Mouse (Mus musculus) stomach, embryonic 15.5 days (tissue): Measurements from ENCODE around the gene Rab11b. TPM values are rescaled to one million over a fixed set of nuclear protein-coding genes. Genes with fewer than 3 reads are reported as not detected.
"Not testable (repeated sequence)": the region's sequence is repeated elsewhere in the genome, so short reads cannot be mapped to it uniquely, and the experiment has no call there.

Experiments used
- ATAC-seq: fragments of 200-750 bp; cut with Nextera tagmentation; 2 replicates; pipeline ENCODE4 v1.8.0; 2017; ENCODE audit warnings: low read depth, moderate number of reproducible peaks, moderate TSS enrichment; ENCODE audit not compliant: insufficient read depth, low FRiP score
- H3K27ac ChIP-seq: fragments of 300-500 bp; sonication (generic); 2 replicates; pipeline ENCODE4 v1.5.1; 2015; ENCODE audit warnings: mild to moderate bottlenecking, inconsistent platforms
- H3K27me3 ChIP-seq: fragments of 300-500 bp; sonication (generic); replicated peaks from 2 replicates; pipeline ENCODE4 v1.6.1; 2015; ENCODE audit warnings: inconsistent platforms
- H3K36me3 ChIP-seq: fragments of 300-500 bp; sonication (generic); 2 replicates; pipeline ENCODE4 v1.6.1; 2015; ENCODE audit warnings: inconsistent platforms
- H3K4me1 ChIP-seq: fragments of 300-500 bp; sonication (generic); 2 replicates; pipeline ENCODE4 v1.6.1; 2015; ENCODE audit warnings: inconsistent platforms
- H3K4me2 ChIP-seq: fragments of 300-500 bp; sonication (generic); 2 replicates; pipeline ENCODE4 v1.6.1; 2015; ENCODE audit warnings: mild to moderate bottlenecking, inconsistent platforms
- H3K4me3 ChIP-seq: fragments of 300-500 bp; sonication (generic); replicated peaks from 2 replicates; pipeline ENCODE4 v1.5.1; 2015; ENCODE audit warnings: inconsistent platforms
- H3K9ac ChIP-seq: fragments of 300-500 bp; sonication (generic); 2 replicates; pipeline ENCODE4 v1.6.1; 2015; ENCODE audit warnings: inconsistent platforms
- H3K9me3 ChIP-seq: fragments of 300-500 bp; sonication (generic); 2 replicates; pipeline ENCODE4 v1.6.1; 2016; ENCODE audit warnings: inconsistent platforms
- WGBS: fragments of 180-500 bp; shearing (Covaris S2); methylation state at CpG from one replicate; pipeline ENCODE4 v1.1.7; 2015; 5-methylcytosine and 5-hydroxymethylcytosine counted together
- polyA plus RNA-seq: library from polyadenylated mRNA; unstranded; fragments of >200 nt; fragmentation: Nextera tagmentation; extraction: Ambion mirVana; gene quantifications from 2 replicates; pipeline ENCODE4 v1.2.1, GENCODE M21; 2015

The Rab11b gene
- polyA plus RNA-seq, 1 experiment from 2014 or later, result 249 TPM

GRCm38 (mm10) chr17:33759767-33760254 is 519 bp downstream of the Rab11b start:
- no peaks in the 10 kb centered on the region for H3K36me3 ChIP-seq
- H3K9ac ChIP-seq, result peak overlapping the region; percentile 93
- 1% methylated on average over 38 of the region's 38 CpGs for WGBS
- peak; percentile 76 for ATAC-seq
- H3K27me3 ChIP-seq, result no peaks in the 10 kb centered on the region
- peak overlapping the region; percentile 75 for H3K4me2 ChIP-seq
- H3K27ac ChIP-seq, result peak overlapping the region; percentile 100
- H3K9me3 ChIP-seq, result no peaks in the 10 kb centered on the region
- peaks cover 34% of the 10 kb centered on the region; the same call in 1 of the 2 replicates for H3K4me1 ChIP-seq
- H3K4me3 ChIP-seq, result peak overlapping the region; percentile 77

DNA sequence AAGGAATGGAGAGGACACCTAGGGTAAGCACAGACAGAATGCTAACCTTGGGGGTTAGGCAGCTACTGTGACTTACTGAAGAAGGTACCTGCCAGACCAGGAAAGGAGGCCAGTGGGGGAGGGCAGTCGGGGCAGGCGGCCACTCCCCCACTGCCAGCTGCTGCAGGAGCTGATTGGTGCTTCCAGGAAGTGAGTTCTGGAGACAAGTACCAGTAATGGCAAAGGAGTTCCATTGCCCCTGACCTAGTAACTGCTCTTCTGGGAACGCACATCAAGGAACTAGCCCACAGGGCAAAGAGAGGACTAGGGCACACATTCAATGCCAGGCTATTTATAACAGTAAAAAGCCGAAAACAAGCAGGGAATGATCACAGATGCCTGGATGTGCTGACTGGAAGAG is 3.1 kb downstream of the Rab11b start:
- Histone ChIP-seq H3K27ac (no peak overlapping the region), H3K9me3 (no peaks in the 10 kb centered on the region), H3K27me3 (no peaks in the 10 kb centered on the region), H3K4me3 (no peak overlapping the region), H3K36me3 (no peaks in the 10 kb centered on the region), H3K4me2 (no peak overlapping the region), H3K4me1 (peaks cover 34% of the 10 kb centered on the region; the same call in 1 of the 2 replicates), H3K9ac (no peak overlapping the region)
- no peak for ATAC-seq
- 69% methylated on average over 4 of the region's 4 CpGs for WGBS

- H3K4me3 ChIP-seq, result no peak overlapping the region
- no peak overlapping the region for H3K9ac ChIP-seq
- no peak for ATAC-seq
- no peak overlapping the region; the same call in 1 of the 2 replicates for H3K4me2 ChIP-seq
- peaks cover 34% of the 10 kb centered on the region; the same call in 1 of the 2 replicates for H3K4me1 ChIP-seq
- WGBS, result 86% methylated on average over 3 of the region's 3 CpGs
- no peaks in the 10 kb centered on the region for H3K9me3 ChIP-seq
- no peak overlapping the region for H3K27ac ChIP-seq
- H3K27me3 ChIP-seq, result no peaks in the 10 kb centered on the region
- H3K36me3 ChIP-seq, result no peaks in the 10 kb centered on the region
Measured at GRCm38 (mm10) chr17:33756108-33756790, 4.1 kb downstream of the Rab11b start.

DNA sequence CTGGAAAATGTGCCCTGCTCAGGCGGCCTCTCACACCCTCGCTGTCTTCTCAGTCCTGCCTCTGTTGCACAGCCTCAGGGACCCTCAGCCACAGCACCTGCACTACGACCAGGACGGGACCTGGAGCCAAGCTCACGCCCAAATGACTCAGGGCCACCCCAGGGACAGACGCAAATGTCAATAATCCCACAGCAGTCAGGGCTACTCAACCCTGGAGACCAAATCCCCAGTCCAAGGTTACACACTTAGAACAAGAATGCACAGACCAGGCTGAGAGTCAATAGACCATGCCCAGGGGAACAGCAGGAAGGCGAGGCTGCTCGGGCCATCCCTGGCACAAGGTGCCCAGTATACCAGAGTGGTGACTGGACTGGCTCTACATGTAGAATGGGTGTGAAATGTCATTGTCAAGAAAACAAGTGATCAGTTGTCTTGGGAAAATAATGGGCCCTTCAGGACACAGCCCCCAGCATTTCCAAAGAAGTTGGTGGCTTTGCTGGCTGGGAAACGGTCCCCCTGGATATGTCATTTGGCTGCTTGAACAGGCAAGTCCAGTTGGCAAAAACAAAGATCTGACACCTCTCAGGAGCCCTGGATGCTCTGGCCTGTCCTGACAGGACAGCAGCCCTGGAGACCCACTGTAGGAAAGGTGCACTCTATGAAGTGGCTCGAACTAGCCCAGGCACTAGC is 4.8 kb downstream of the Rab11b start:
- Histone ChIP-seq H3K4me1 (peaks cover 34% of the 10 kb centered on the region; the same call in 1 of the 2 replicates), H3K4me2 (no peak overlapping the region; the same call in 1 of the 2 replicates), H3K4me3 (no peak overlapping the region), H3K36me3 (no peaks in the 10 kb centered on the region), H3K27me3 (no peaks in the 10 kb centered on the region), H3K27ac (0 out of 2 replicates have a peak overlapping the region, but pooled peaks have one; percentile 33), H3K9me3 (no peaks in the 10 kb centered on the region), H3K9ac (no peak overlapping the region)
- no peak for ATAC-seq
- WGBS, result 71% methylated on average over 10 of the region's 10 CpGs

- H3K27me3 ChIP-seq, result no peaks in the 10 kb centered on the region
- H3K9ac ChIP-seq, result no peak overlapping the region
- no peaks in the 10 kb centered on the region for H3K36me3 ChIP-seq
- H3K4me3 ChIP-seq, result no peak overlapping the region
- ATAC-seq, result no peak
- no peak overlapping the region for H3K4me2 ChIP-seq
- H3K9me3 ChIP-seq, result no peaks in the 10 kb centered on the region
- H3K27ac ChIP-seq, result no peak overlapping the region
- WGBS, result 75% methylated on average over 1 of the region's 1 CpGs
- H3K4me1 ChIP-seq, result peaks cover 34% of the 10 kb centered on the region; the same call in 1 of the 2 replicates
Measured at GRCm38 (mm10) chr17:33754656-33755055, 5.7 kb downstream of the Rab11b start.

- H3K9me3 ChIP-seq, result no peaks in the 10 kb centered on the region
- H3K4me1 ChIP-seq, result peaks cover 17% of the 10 kb centered on the region; the same call in 1 of the 2 replicates
- H3K36me3 ChIP-seq, result peaks cover 17% of the 10 kb centered on the region
- no peak overlapping the region for H3K9ac ChIP-seq
- 88% methylated on average over 2 of the region's 2 CpGs for WGBS
- no peaks in the 10 kb centered on the region for H3K27me3 ChIP-seq
- H3K4me3 ChIP-seq, result no peak overlapping the region
- ATAC-seq, result no peak
- H3K4me2 ChIP-seq, result no peak overlapping the region
- H3K27ac ChIP-seq, result no peak overlapping the region
Measured at GRCm38 (mm10) chr17:33752297-33752696, 8.0 kb downstream of the Rab11b start.

DNA sequence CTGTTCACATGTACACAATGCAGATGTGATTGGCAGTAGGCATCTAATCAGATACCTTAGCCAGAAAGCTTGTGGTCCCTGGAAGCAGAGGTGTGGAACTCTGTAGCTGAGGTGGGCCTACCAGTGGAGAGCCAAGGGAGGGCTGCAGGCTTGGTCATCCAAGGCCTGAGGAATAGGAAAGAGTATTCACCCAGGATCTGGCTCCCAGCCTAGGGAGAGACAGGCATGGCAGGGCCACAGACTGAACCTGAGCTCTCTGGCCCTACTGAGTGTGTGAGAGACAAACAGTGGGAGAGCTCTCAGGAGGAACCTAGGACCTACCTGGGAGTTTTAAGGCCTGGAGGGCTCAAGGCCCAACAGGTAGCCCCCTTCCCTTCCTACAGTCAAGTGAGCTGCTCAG is 9.1 kb downstream of the Rab11b start:
- Histone ChIP-seq H3K9me3 (no peaks in the 10 kb centered on the region), H3K9ac (no peak overlapping the region), H3K36me3 (peaks cover 19% of the 10 kb centered on the region), H3K4me1 (peaks cover 11% of the 10 kb centered on the region; the same call in 1 of the 2 replicates), H3K27ac (no peak overlapping the region), H3K4me2 (no peak overlapping the region), H3K27me3 (no peaks in the 10 kb centered on the region), H3K4me3 (no peak overlapping the region)
- ATAC-seq, result no peak

DNA sequence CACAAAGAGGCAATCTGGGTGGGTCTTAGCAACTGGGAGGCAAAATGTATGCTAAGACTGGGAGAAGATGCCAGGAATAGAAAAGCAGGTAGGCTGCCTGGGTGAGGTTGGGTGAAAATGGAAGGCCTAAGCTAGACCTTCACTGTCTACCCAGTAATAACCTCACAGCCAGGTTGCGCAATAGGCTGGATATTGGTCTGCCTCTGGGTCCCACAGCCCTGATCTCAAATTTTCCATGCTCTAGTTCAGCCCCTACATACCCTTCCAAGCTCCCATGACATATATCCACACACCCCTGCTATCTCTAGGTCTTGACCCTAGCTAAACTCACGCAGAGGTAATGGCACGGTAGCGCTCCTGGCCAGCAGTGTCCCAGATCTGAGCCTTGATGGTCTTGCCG is 10.9 kb downstream of the Rab11b start:
- H3K27ac ChIP-seq, result no peak overlapping the region
- no peaks in the 10 kb centered on the region for H3K9me3 ChIP-seq
- no peak overlapping the region for H3K4me3 ChIP-seq
- peaks cover 22% of the 10 kb centered on the region for H3K36me3 ChIP-seq
- no peaks in the 10 kb centered on the region for H3K27me3 ChIP-seq
- ATAC-seq, result no peak
- no peak overlapping the region for H3K9ac ChIP-seq
- H3K4me1 ChIP-seq, result no peaks in the 10 kb centered on the region
- no peak overlapping the region for H3K4me2 ChIP-seq
- 91% methylated on average over 5 of the region's 5 CpGs for WGBS

DNA sequence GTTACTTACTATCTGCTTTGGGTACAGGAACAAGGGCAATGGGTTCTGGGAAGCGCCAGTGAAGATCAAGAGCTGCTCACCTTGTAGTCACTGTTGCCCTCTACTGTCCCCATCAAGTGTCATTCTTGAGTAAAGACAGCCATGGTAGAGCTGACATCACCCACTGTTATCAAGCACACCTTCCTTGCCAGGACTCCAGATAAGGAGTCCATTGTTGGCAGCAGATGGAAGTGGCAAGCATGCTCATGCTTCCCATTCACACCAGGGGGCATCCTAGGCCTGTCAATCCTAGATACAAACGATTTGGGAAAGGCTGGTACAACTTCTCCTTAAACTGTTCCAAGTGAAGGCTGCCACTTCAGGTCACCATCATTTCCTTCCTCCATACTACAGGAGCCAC is 14.3 kb downstream of the Rab11b start:
- Histone ChIP-seq H3K27ac (no peak overlapping the region), H3K4me1 (no peaks in the 10 kb centered on the region), H3K4me3 (no peak overlapping the region), H3K9me3 (no peaks in the 10 kb centered on the region), H3K36me3 (peaks cover 22% of the 10 kb centered on the region), H3K9ac (no peak overlapping the region), H3K4me2 (no peak overlapping the region), H3K27me3 (no peaks in the 10 kb centered on the region)
- WGBS, result 61% methylated on average over 2 of the region's 2 CpGs
- peak; percentile 28; the same call in 1 of the 2 replicates for ATAC-seq

- H3K27me3 ChIP-seq, result no peaks in the 10 kb centered on the region
- H3K4me2 ChIP-seq, result no peak overlapping the region
- H3K9me3 ChIP-seq, result no peaks in the 10 kb centered on the region
- no peak for ATAC-seq
- H3K27ac ChIP-seq, result no peak overlapping the region
- H3K4me3 ChIP-seq, result no peak overlapping the region
- WGBS, result 64% methylated on average over 5 of the region's 5 CpGs
- H3K4me1 ChIP-seq, result no peaks in the 10 kb centered on the region
- peaks cover 22% of the 10 kb centered on the region for H3K36me3 ChIP-seq
- H3K9ac ChIP-seq, result no peak overlapping the region
Measured at GRCm38 (mm10) chr17:33744686-33745384, 15.5 kb downstream of the Rab11b start.

DNA sequence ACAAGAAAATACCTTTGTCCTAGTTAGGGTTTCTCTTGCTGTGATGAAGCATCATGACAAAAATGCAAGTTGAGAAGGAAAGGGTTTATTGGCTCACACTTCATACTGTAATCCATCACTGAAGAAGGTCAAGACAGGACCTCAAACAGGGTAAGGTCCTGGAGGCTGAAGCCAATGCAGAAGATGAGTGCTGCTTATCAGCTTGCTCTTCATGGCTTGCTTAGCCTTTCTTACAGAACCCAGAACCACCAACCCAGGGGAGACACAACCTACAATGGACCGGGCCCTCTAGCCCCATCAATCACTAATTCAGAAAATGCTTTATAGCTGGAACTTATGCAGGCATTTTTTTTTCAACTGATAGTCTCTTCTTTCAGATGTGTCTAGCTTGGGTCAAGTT is 17.9 kb downstream of the Rab11b start:
- no peaks in the 10 kb centered on the region for H3K9me3 ChIP-seq
- 0 out of 2 replicates have a peak, but pooled peaks cover 5% of the 10 kb centered on the region for H3K36me3 ChIP-seq
- 92% methylated on average over 1 of the region's 1 CpGs for WGBS
- no peak overlapping the region for H3K27ac ChIP-seq
- H3K9ac ChIP-seq, result no peak overlapping the region
- H3K4me1 ChIP-seq, result no peaks in the 10 kb centered on the region
- no peak overlapping the region for H3K4me3 ChIP-seq
- no peak overlapping the region for H3K4me2 ChIP-seq
- H3K27me3 ChIP-seq, result no peaks in the 10 kb centered on the region
- no peak for ATAC-seq

- H3K27me3 ChIP-seq, ATAC-seq, H3K9ac ChIP-seq, H3K4me3 ChIP-seq, H3K4me2 ChIP-seq, H3K9me3 ChIP-seq, H3K27ac ChIP-seq, H3K36me3 ChIP-seq, H3K4me1 ChIP-seq: not testable (repeated sequence)
- WGBS, result 76% methylated on average over 10 of the region's 10 CpGs
Measured at GRCm38 (mm10) chr17:33733526-33733925, 26.8 kb downstream of the Rab11b start.
